Mouse (Mus musculus) A20 (cell line): Measurements from ENCODE around the gene Iqsec3.

Experiments used
- DNase-seq: peaks from one replicate; pipeline ENCODE4 v3.0.0-alpha.2; 2011; ENCODE audit warnings: low read depth, low spot score

Gene Iqsec3

GRCm38 (mm10) chr6:121366537-121366936 lies 106.9 kb downstream of the Iqsec3 start:
- peak; percentile 54 for DNase-seq

DNA sequence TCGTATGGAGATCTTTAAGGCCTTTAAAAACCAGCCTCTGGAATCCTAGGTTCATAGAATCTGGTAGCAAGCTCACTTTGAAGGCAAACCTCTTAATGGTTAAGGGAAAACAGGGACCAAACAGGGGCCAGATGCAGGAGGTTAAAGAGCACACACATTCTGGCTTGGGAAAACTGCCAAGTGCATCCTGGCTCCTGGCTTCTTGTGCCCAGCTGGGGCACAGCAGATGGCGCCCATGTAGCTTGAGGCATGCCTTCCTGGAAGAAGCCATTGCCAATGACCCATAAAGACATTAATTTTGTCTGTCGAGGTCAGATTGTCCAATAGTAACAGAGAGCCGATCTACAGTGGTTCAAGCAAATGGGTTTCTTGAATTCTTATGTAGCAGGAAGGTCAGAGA lies 109.5 kb downstream of the Iqsec3 start:
- no peak for DNase-seq

DNA sequence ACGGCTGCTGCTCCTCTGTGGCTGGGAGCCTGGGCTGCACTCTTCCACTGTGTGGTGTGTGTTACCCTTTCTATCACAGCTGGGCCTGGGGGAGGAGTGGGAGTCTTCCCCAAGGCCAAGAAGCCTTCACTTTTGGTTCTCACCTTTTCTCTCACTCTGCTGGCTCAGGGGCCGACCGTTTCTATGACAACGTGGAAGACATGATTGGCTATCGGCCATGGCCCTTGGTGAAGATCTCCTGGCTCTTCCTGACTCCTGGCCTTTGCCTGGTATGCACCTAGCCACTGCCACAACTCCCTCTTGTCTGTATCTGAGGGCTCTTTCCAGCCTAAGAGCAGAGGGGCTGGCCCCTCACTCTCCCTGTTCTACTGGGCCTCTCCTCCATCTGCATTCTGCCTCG lies 110.4 kb downstream of the Iqsec3 start:
- no peak for DNase-seq

- DNase-seq = no peak
These were observed 116.2 kb downstream of the Iqsec3 start for GRCm38 (mm10) chr6:121357232-121357631.

GRCm38 (mm10) chr6:121356041-121356440 lies 117.4 kb downstream of the Iqsec3 start:
- DNase-seq = no peak

DNA sequence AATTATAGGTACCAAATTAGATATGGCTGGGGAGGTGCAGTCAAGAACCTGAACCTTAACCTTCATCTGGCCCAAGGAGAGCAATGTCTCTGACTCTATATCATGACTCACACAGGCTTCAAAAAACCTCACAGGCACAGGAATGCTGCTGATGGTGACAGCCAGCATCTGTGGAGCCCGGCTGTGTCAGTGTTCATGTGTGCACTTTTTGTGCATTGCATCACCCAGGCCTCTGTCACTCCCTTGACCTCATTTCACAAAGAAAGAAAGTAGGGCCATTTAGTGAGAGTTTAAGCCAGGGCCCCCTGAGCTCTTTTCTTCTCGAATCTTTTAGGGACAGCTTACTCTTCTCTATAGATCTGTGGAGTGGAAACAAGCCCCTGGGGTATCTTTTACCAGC lies 121.2 kb downstream of the Iqsec3 start:
- no peak for DNase-seq

GRCm38 (mm10) chr6:121346428-121346827 lies 127.0 kb downstream of the Iqsec3 start:
- DNase-seq = no peak

DNA sequence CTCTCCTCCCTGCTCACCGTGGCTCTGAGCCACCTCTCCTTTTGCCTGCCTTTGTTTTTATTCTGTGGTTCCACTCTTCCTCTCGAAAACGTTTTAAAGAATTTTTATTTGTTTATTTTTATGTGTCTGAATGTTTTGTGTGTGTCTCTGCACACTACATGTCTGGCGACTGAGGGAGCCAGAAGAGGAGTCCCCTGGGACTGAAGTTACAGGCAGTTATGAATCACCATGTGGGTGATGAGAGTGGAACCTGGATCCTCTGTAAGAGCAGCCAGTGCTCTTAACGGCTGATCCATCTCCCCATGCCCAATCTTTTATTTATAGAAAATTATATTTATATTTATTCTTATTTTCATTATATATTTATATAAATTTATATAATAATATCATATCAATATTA lies 129.1 kb downstream of the Iqsec3 start:
- DNase-seq = peak; percentile 18

DNA sequence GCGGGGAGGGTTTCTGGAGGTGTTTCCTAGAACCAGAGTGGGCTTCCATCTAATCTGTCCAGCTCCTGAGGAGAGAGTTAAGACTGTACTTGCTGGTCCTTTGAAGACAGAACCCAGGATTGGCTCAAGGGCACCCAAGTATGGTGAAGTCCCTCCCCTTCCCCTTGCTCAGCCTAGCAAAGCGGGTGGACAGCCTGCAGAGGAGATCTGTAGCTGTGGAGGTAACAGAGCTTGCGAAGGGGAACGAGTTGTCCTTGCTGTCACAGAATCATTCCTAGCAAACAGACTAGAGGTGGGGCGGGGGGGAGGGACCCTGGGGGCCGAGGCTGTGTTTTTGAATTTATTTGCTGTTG lies 129.7 kb downstream of the Iqsec3 start:
- DNase-seq = peak; percentile 16

GRCm38 (mm10) chr6:121343026-121343770 lies 130.3 kb downstream of the Iqsec3 start, which contains the start of gene Slc6a12:
Gene Slc6a12, plus strand, starts transcription at chr6:121343076.
- peak; percentile 52 for DNase-seq

DNA sequence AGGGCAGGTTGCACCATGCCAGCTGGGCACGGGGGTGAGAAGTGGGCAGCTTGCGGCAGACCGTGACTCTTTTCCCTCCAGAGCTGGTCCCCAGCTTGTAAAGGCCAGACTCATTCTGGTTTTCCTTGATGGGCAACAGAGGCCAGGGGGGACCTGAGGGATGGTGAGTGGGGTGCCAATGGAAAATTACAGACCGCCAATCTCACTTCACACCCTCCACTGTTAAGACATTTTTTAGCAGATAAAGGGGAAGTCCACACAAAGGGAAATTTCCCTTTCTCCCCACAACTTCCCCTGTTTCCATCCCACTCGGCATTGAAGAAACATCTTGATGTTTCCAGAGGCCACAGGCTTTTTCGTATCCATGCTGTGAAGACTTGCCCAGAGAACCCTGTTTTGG lies 131.8 kb downstream of the Iqsec3 start:
- DNase-seq = peak; percentile 32

- DNase-seq = no peak
These were observed 135.0 kb downstream of the Iqsec3 start for GRCm38 (mm10) chr6:121338519-121338896.

- DNase-seq = peak; percentile 87
These were observed 135.5 kb downstream of the Iqsec3 start for GRCm38 (mm10) chr6:121337770-121338518.

GRCm38 (mm10) chr6:121337229-121337628 lies 136.2 kb downstream of the Iqsec3 start:
- DNase-seq = no peak

- no peak for DNase-seq
These were observed 136.9 kb downstream of the Iqsec3 start for GRCm38 (mm10) chr6:121336558-121336957.

- DNase-seq = no peak
These were observed 137.6 kb downstream of the Iqsec3 start for GRCm38 (mm10) chr6:121335841-121336240.

DNA sequence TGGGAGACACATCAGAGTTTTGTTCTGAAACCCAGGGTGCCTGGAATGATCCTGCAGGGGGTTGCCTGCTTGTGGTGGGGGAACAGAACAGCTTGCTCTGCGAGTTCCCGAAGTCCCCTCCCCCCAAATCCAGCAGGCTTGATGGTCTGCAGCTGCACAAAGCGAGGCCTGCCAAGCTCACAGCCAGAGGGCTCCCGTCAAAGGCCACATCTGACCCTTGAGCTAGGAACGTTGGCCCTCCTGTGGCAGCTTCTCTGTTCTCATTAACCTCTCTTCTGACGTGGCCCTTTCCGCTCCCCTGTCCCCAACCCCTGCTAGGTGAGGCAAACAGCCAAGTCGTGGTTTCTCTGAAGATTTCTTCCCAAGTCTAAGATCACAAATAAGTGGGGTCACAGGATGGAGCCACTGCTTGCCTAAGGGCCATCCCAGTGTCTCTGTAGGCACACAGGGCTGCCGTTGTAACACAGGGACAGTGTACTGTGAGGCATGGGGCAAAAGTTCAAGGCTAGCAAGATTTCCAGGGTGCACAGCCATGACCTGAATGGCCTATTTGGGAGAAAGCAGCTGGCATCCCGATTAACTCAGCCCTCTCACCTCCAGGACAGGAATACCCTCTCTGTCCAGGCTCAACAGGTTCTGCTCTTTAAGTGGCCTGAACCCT lies 143.5 kb downstream of the Iqsec3 start:
- DNase-seq = no peak

DNA sequence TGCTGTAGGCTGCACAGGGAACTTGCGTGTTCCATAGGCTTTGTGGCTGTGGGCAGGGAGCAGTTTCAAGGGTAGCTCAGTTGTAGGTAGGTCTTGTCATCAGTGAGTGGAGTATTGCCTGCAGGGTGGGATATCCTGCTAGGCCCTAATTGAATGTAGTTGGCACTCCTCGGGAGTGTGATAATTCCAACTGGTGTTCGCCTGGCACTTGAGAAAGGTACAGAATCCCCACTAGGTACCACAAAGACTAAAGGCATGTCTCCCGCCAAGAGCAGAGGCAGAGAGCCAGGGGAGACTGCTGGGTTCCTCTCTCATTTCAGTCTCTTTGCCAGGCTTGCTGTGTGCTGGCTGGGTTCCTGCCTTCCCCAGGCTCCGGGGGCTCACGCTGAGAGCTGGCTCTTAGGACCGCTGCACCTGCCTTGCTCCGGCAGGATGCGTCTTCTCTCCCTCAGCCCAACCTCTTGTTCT lies 145.0 kb downstream of the Iqsec3 start:
- DNase-seq = no peak

DNA sequence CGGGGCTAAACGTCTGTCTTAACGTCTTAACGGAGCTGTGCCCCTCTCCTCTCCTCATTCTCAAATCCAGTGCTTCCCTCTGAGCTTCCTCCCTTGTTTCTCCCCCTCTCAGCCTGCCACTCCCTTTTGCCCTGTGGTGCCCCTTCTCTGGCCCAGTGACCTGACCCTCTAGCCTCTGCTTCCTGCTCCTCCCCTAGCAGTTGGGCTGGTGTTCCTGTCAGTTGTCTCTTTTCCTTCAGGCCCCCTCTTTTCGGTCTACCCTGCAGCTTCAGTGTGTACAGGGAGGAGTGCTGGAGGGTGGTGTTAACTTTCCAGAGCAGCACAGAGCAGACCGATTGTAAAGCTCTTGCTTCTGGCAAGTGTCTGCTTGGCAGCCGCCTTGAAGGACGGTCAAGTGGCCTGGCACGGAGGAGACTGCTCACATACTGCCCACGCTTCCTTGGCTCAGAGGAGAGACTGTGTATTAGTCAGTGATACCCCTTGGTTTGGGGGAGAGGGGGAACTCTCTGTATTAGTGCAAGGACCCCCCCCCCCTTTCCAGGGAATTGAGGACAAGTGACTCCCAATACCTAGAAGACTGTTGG lies 146.9 kb downstream of the Iqsec3 start:
- DNase-seq = no peak

GRCm38 (mm10) chr6:121325740-121326139 lies 147.7 kb downstream of the Iqsec3 start:
- no peak for DNase-seq

GRCm38 (mm10) chr6:121325298-121325697 lies 148.2 kb downstream of the Iqsec3 start:
- DNase-seq = no peak
